Comparison of ENCODE assay signal across 14 mouse cellular contexts in the genomic region with DNA sequence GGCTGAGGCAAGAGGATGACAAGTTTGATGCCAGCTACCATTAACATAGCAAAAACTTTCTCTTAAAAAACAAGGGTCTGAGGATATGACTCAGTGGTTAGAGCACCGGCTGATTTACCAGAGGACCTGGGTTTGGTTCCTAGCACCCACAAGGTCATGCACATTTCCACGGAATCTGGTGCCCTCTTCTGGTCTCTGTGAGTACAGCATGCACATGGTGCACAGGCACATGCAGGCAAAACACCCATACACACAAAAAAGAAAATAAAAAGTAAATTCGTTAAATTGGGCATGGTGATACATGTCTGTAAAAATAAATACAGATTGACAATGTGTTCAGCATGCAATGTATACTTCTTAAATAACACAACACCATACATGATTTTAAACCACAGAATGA. TPM values are rescaled to one million over a fixed set of nuclear protein-coding genes. Genes with fewer than 3 reads are reported as not detected.
"Had no signal": no experiment of that assay in that cellular context is flagged by ENCODE, and none has a peak within 500 bp of the region (broad histone marks: within the 10 kb centered on the region; RNA-seq: fewer than 3 reads in every experiment).

No protein-coding gene starts in this region.

RNA-seq across cellular contexts. Expression of gene Zfp978, which starts 20.9 kb away (rescaled TPM):
- total RNA-seq: layer of hippocampus, adult 8-10 months; layer of hippocampus, postnatal 14 days; left cerebral cortex, adult 18-20 months; left cerebral cortex, postnatal 10 days; left cerebral cortex, postnatal 4 days; liver, adult 2 months; megakaryocyte-erythroid progenitor cell, adult 5-6 weeks had no signal
- polyA plus RNA-seq: intestine, postnatal 0 days; large intestine, adult 2 months; limb, embryonic 13.5 days; liver, adult 2 months; neural tube, embryonic 15.5 days; stomach, postnatal 0 days had no signal

RNA-seq across cellular contexts. Expression of gene Zfp988, which starts 34.8 kb away (rescaled TPM):
- total RNA-seq: liver, adult 2 months had no signal
- polyA plus RNA-seq: large intestine, adult 2 months; liver, adult 2 months; liver, embryonic 16.5 days; midbrain, embryonic 14.5 days had no signal
